Mouse (Mus musculus) heart, postnatal 0 days (tissue): ENCODE data around the gene Dok3. TPM values are rescaled to one million over a fixed set of nuclear protein-coding genes. Genes with fewer than 3 reads are reported as not detected.

Experiments
- ATAC-seq: fragments of 200-750 bp; cut with Nextera tagmentation; 2 replicates; pipeline ENCODE4 v1.8.0; 2017; ENCODE audit warnings: low read depth, moderate number of reproducible peaks, moderate library complexity; ENCODE audit not compliant: insufficient read depth
- DNase-seq: peaks from one replicate; pipeline ENCODE4 v3.0.0-alpha.2; 2016; ENCODE audit warnings: low spot score
- H3K27ac ChIP-seq: fragments of 300-500 bp; sonication (generic); 2 replicates; pipeline ENCODE4 v1.5.1; 2014; ENCODE audit warnings: low read depth, mild to moderate bottlenecking
- H3K27me3 ChIP-seq: fragments of 300-500 bp; sonication (generic); 2 replicates; pipeline ENCODE4 v1.6.1; 2014; ENCODE audit warnings: low read length, mixed read lengths; ENCODE audit not compliant: control insufficient read depth, insufficient read depth
- H3K36me3 ChIP-seq: fragments of 300-500 bp; sonication (generic); replicated peaks from 2 replicates; pipeline ENCODE4 v1.6.1; 2014; ENCODE audit warnings: low read length, mixed read lengths; ENCODE audit not compliant: control insufficient read depth, insufficient read depth
- H3K4me1 ChIP-seq: fragments of 300-500 bp; sonication (generic); 2 replicates; pipeline ENCODE4 v1.6.1; 2014; ENCODE audit warnings: antibody characterized with exemption; ENCODE audit not compliant: control insufficient read depth, insufficient read depth
- H3K4me2 ChIP-seq: fragments of 300-500 bp; sonication (generic); 2 replicates; pipeline ENCODE4 v1.6.1; 2014; ENCODE audit warnings: low read depth, mild to moderate bottlenecking, low read length, moderate library complexity
- H3K4me3 ChIP-seq: fragments of 300-500 bp; sonication (generic); 2 replicates; pipeline ENCODE4 v1.5.1; 2014; ENCODE audit warnings: low read depth, low read length
- H3K9ac ChIP-seq: fragments of 300-500 bp; sonication (generic); replicated peaks from 2 replicates; pipeline ENCODE4 v1.6.1; 2014; ENCODE audit warnings: low read depth, low read length, mixed read lengths
- H3K9me3 ChIP-seq: fragments of 300-500 bp; sonication (generic); replicated peaks from 2 replicates; pipeline ENCODE4 v1.6.1; 2016; ENCODE audit warnings: low read length; ENCODE audit not compliant: control insufficient read depth
- CTCF ChIP-seq: IDR thresholded peaks from 2 replicates; pipeline ENCODE4 v1.5.1; 2016; ENCODE audit warnings: antibody characterized with exemption, control low read depth, low read depth
- EP300 ChIP-seq: IDR thresholded peaks from 2 replicates; pipeline ENCODE4 v1.6.1; 2016; ENCODE audit warnings: antibody characterized with exemption, low read depth
- WGBS: fragments of 180-500 bp; shearing (Covaris S2); extraction: QIAGEN DNeasy Blood & Tissue Kit; methylation state at CpG from one replicate; pipeline ENCODE4 v1.1.7; 2014; 5-methylcytosine and 5-hydroxymethylcytosine counted together
- polyA plus RNA-seq: library from polyadenylated mRNA; unstranded; fragments of >200 nt; fragmentation: Nextera tagmentation; extraction: Ambion mirVana; gene quantifications from 2 replicates; pipeline ENCODE4 v1.2.1, GENCODE M21; 2015
- total RNA-seq: library from RNA; depleted of rRNA; stranded (reverse); fragments of >200 nt; gene quantifications from 2 replicates; pipeline ENCODE4 v1.2.3, GENCODE M21; 2014; ENCODE audit warnings: low replicate concordance

Gene Dok3
- total and polyA plus RNA-seq, 2 experiments from 2014 or later: 1.4 to 2.8 TPM

DNA sequence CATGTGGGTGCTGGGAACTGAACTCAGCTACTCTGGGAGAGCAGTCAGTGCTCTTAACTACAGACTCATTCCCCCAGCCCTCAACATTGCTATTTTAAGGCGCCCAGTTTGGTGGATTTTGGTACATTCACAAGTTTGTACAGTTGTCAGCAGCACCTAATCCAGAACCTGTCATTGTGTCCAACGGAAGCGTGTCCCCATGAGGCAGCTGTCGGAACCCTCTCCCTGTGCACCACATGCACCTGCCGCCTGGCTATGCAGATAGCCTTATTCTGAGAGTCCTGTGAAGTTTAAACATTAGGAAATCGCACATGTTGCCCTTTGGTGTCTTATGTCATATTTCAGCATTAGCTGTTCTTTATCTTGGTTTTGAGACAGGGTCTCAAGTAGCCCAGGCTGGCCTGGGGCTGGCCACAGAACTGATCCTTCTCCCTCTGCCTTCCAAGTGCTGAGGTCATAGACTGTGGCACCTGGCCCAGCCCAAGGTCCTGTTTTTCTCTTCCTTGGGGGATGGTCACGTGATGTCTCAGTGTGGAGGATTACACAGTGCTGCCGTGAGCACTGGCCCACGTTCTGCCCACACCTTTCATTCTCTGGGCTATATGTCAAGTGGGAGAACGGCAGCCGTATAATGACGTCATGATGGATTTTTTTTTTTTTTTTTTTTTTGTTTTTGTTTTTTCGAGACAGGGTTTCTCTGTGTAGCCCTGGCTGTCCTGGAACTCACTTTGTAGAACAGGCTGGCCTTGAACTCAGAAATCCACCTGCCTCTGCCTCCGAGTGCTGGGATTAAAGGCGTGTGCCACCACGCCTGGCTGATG is 3.2 kb downstream of the Dok3 start:
- 72% methylated on average over 15 of the region's 16 CpGs for WGBS
- Histone ChIP-seq H3K27me3 (no peaks in the 10 kb centered on the region), H3K4me3 (no peak overlapping the region), H3K27ac (no peak overlapping the region), H3K4me1 (no peaks in the 10 kb centered on the region), H3K9ac (no peak overlapping the region), H3K36me3 (peaks cover 16% of the 10 kb centered on the region), H3K4me2 (no peak overlapping the region), H3K9me3 (no peaks in the 10 kb centered on the region)
- TF ChIP-seq EP300: no peak
- TF ChIP-seq CTCF: no peak
- DNase-seq: no peak
- no peak for ATAC-seq

DNA sequence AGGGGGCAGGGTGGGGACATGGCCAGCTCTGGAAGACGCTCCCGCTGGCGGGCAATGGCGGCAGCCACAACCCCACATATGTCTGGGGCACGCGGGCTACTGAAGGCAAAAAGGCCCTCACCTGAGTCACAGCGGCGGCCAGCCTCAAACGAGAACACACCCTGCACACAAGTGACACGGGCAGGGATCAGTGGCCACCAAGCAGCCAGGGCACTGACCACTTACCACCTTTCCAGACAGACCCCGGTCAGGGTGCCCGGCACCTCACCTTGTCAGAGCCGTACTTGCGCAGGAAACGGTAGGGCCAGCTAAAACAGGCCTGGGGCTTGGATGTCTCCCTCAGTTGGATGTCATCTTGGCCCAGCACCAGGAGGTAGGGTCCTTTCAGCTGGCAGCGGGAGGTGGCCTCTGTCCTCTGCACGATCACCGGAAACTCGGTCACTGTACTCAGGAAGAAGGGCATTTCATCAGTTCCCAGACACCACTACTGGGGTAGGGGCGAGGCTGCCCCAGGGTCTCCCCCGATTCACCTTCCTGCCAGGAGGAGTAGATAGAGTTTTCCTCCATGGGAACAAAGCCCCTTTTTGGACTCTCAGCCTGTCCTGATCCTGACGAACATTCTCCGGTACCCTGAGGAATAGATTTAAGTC is 5.0 kb downstream of the Dok3 start:
- no peak for ATAC-seq
- Histone ChIP-seq H3K4me1 (no peaks in the 10 kb centered on the region), H3K27me3 (no peaks in the 10 kb centered on the region), H3K27ac (peak overlapping the region; percentile 43), H3K4me3 (no peak overlapping the region), H3K9me3 (no peaks in the 10 kb centered on the region), H3K9ac (no peak overlapping the region), H3K4me2 (no peak overlapping the region), H3K36me3 (no peaks in the 10 kb centered on the region; the same call in 1 of the 2 replicates)
- no peak for TF ChIP-seq CTCF
- no peak for TF ChIP-seq EP300
- DNase-seq: no peak
- WGBS: 81% methylated on average over 23 of the region's 23 CpGs

DNA sequence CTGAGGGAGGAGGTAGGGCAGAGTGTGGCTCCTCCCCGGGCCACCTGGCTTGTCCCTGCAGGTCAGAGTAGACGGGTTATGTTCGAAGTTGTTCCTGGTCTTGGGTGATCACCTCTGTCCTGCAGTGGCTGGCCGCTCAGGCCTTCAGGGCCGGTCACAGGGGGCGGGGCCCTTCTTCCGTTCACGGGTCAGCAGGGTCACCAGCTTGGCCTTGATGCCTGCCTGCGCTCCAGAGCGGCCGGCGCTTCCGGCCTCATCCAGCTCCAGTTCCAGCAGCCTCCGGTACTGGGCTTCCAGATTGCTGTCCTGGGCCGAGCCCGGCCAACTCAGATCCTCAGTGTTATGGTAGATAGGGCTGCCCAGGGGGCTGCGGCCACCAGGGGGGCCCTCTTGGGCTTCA is 5.8 kb downstream of the Dok3 start:
- Histone ChIP-seq H3K27ac (peak overlapping the region; percentile 70), H3K4me1 (no peaks in the 10 kb centered on the region), H3K36me3 (no peaks in the 10 kb centered on the region; the same call in 1 of the 2 replicates), H3K4me3 (no peak overlapping the region), H3K27me3 (peaks cover 3% of the 10 kb centered on the region; the same call in 1 of the 2 replicates), H3K9me3 (no peaks in the 10 kb centered on the region), H3K4me2 (no peak overlapping the region), H3K9ac (no peak overlapping the region)
- ATAC-seq (peak; percentile 43), DNase-seq (no peak)
- 66% methylated on average over 17 of the region's 17 CpGs for WGBS
- no peak for TF ChIP-seq EP300
- no peak for TF ChIP-seq CTCF

GRCm38 (mm10) chr13:55522730-55523129 is 6.4 kb downstream of the Dok3 start:
- no peak overlapping the region for H3K4me3 ChIP-seq
- 43% methylated on average over 8 of the region's 8 CpGs for WGBS
- H3K9ac ChIP-seq: no peak overlapping the region
- H3K4me2 ChIP-seq: no peak overlapping the region
- H3K27ac ChIP-seq: peak overlapping the region; percentile 70
- no peaks in the 10 kb centered on the region for H3K4me1 ChIP-seq
- DNase-seq (peak; percentile 43), ATAC-seq (peak; percentile 74)
- peaks cover 7% of the 10 kb centered on the region; the same call in 1 of the 2 replicates for H3K27me3 ChIP-seq
- TF ChIP-seq EP300: no peak
- no peak for TF ChIP-seq CTCF
- H3K9me3 ChIP-seq: no peaks in the 10 kb centered on the region
- H3K36me3 ChIP-seq: no peaks in the 10 kb centered on the region; the same call in 1 of the 2 replicates

DNA sequence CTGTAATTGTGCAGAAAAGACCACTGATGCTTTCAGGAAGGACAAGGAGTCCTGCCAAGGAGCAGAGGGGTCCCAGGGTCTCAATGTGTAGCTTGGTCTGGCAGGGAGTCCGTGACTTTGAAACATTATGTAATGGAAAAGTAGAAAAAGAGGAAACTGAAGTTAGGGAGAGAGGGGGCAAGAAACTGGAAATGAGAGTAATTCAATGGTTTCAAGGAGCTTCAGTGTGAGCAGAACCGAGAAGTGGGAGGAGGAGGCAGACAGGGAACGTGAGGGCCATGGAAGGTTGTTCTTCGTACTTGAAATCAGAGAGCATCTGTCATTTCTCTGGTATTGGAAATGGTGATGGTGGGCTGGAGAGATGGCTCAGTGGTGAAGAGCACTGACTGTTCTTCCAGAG is 9.5 kb downstream of the Dok3 start:
- no peak overlapping the region for H3K9ac ChIP-seq
- DNase-seq (no peak), ATAC-seq (no peak)
- TF ChIP-seq EP300 (no peak), CTCF (no peak)
- H3K9me3 ChIP-seq: no peaks in the 10 kb centered on the region
- WGBS: 48% methylated on average over 4 of the region's 4 CpGs
- no peak overlapping the region for H3K4me3 ChIP-seq
- H3K27ac ChIP-seq: no peak overlapping the region
- peaks cover 24% of the 10 kb centered on the region for H3K27me3 ChIP-seq
- H3K4me1 ChIP-seq: no peaks in the 10 kb centered on the region
- H3K36me3 ChIP-seq: no peaks in the 10 kb centered on the region
- no peak overlapping the region for H3K4me2 ChIP-seq
